Mouse (Mus musculus): ENCODE data around the gene Arpc4.

Arpc4 gene

DNA sequence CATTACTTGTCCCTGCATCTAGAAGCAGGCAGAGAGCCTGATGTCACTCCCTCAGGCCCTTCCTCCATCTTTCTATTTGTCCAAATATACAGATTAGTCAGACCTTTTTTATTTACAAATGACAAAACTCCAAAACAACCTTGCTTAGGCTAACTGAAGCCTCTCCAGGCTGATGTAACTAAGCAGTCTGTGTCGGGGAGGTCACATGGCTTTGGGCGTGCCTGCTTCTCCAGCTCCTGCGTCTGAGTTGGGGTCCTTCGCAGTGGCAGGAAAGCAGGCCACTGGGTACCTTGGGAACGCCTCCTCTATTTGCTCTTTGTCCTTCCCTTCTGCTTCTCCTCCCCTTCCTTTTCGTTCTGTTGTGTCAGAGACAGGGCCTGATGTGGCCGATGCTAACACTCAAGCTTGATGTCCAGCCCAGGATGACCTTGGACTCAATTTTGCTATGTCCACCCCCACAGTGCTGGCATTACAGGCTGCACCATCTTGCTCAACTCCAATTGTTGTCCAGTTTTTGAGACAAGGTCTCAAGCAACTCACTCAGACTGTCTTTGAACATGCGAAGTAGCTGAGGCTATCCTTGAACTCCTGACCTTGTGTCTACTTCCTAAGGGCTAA, 13.3 kb upstream of the Arpc4 start:
- DNase-seq (ENCODE audit: low spot score) = no peak

GRCm38 (mm10) chr6:113366639-113367038, 11.3 kb upstream of the Arpc4 start:
- DNase-seq (ENCODE audit: low spot score) = no peak

GRCm38 (mm10) chr6:113367574-113367973, 10.3 kb upstream of the Arpc4 start:
- DNase-seq (ENCODE audit: low spot score) = no peak

GRCm38 (mm10) chr6:113368124-113368523, 9.8 kb upstream of the Arpc4 start:
- no peak for DNase-seq (ENCODE audit: low spot score)

GRCm38 (mm10) chr6:113368577-113368976, 9.3 kb upstream of the Arpc4 start:
- no peak for DNase-seq (ENCODE audit: low spot score)

- DNase-seq (ENCODE audit: low spot score) = no peak
These were observed 7.6 kb upstream of the Arpc4 start for GRCm38 (mm10) chr6:113370194-113370929.

- DNase-seq (ENCODE audit: low spot score) = no peak
These were observed 4.4 kb upstream of the Arpc4 start for GRCm38 (mm10) chr6:113373491-113373890.

- DNase-seq (ENCODE audit: low spot score) = no peak
These were observed 781 bp upstream of the Arpc4 start for GRCm38 (mm10) chr6:113377172-113377495.

DNA sequence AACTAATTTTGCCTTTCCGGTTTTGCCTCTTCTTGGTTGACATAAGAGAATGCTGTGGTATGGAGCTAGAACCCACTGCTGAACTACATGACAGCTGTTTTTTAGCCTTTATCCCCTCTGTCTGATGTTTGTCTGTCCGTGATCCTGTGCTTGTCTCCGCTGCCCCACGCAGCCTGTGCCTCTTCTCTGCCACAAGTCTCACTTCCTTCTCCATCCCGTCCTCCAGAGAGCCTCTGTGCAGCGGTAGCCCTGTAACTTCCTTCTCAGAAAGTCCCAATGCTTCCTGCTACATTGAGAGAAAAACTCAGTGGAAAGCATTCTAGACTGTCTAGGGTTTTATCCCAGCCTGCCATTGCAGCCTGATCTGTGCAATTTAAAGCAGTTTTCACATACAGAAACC, 1.3 kb downstream of the Arpc4 start:
- DNase-seq (ENCODE audit: low spot score) = no peak

DNA sequence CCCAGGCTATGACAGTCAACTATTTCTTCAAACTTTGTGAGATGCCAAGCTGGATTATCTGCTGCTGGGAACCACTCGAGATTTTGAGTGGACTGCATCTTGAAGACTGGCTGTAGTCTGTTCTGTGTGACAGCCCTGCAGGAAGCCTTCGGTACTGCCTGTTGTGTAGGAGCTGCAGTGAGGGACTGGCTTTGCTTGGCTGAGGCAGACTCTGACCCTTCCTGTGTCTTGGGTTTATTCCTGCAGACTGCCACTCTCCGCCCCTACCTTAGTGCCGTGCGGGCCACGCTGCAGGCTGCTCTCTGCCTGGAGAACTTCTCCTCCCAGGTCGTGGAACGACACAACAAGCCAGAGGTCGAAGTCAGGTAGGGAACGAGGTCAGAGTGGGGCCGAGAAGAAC, 2.6 kb downstream of the Arpc4 start:
- no peak for DNase-seq (ENCODE audit: low spot score)

GRCm38 (mm10) chr6:113384351-113384927, 6.5 kb downstream of the Arpc4 start:
- no peak for DNase-seq (ENCODE audit: low spot score)

DNA sequence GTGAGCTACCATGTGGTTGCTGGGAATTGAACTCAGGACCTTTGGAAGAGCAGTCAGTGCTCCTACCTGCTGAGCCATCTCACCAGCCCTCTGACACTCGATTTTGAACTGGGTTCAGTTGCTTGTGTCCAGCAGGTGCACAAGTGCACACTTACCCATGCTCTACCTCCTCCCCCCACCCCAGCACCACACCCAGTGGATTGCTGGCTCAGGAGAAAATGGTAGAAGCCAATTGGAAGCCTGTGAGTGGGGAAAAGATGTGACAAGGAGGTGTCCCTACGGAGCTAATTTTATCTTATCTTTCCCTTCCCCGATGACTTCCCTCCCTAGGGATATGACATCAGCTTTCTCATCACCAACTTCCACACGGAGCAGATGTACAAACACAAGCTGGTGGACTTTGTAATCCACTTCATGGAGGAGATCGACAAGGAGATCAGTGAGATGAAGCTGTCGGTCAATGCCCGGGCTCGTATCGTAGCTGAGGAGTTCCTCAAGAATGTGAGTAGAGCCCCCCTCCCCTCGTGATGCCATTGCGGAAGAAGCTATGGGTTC, 7.3 kb downstream of the Arpc4 start:
- no peak for DNase-seq (ENCODE audit: low spot score)

DNA sequence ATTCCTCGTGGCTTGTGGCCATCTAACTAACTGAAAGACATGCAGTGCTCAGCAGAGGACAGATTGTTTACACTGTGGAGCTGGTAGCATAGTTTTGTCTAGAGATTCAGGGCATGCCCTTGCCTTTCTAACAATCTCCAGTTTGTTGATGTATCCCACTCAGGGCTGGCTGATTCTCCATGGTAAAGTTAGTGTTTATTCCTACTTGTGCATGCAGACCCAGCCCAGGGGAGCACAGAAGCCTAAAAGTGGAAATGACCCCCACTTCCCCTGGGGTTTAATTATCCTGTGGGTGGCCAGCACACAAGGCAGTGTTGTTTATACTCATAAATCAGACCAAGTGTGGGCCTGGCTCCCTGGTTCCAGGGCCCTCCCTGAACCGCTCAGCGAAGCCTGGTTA, 8.1 kb downstream of the Arpc4 start:
- no peak for DNase-seq (ENCODE audit: low spot score)

- no peak for DNase-seq (ENCODE audit: low spot score)
These were observed 11.0 kb downstream of the Arpc4 start, which contains the start of gene Ttll3 for GRCm38 (mm10) chr6:113388960-113389359. Gene Ttll3, plus strand, starts transcription at chr6:113389260.

GRCm38 (mm10) chr6:113390715-113391114, 12.8 kb downstream of the Arpc4 start:
- DNase-seq (ENCODE audit: low spot score) = no peak

DNA sequence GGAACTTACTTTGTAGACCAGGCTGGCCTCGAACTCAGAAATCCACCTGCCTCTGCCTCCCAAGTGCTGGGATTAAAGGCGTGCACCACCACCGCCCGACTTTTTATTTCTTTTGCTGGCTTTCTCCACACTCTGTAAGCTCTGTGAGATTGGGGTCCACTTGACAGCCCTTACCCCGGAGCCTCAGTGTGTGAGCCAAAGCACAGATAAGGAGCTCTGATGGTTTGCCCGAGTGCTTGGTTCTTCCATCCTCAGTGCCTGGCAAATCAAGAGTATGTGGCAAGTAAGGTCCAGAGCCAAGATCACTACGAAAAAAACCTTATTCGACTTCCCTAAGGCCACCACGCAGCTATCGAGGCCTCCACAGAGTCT, 14.1 kb downstream of the Arpc4 start:
- DNase-seq (ENCODE audit: low spot score) = no peak

- peak; percentile 64 for DNase-seq (ENCODE audit: low spot score)
These were observed 14.6 kb downstream of the Arpc4 start for GRCm38 (mm10) chr6:113392387-113393071.

GRCm38 (mm10) chr6:113393951-113394350, 16.0 kb downstream of the Arpc4 start:
- no peak for DNase-seq (ENCODE audit: low spot score)

DNA sequence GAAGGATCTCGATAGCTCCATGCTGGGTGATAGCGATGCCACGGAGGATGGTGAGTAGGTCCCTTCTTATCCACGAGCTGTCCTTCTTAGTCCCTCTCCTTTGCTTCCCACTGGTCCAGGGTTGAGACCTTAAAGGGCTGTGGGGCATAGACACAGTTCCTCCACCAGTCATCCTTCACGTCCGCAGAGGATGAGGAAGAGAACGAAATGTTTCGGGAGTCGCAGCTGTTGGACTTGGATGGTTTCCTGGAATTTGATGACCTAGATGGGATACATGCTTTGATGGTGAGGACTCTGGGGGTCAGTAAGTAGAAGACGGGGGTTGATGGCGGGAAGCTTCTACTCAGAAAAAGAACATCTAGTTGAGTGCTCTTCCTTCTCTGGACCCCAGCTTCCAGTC, 16.9 kb downstream of the Arpc4 start:
- no peak for DNase-seq (ENCODE audit: low spot score)

DNA sequence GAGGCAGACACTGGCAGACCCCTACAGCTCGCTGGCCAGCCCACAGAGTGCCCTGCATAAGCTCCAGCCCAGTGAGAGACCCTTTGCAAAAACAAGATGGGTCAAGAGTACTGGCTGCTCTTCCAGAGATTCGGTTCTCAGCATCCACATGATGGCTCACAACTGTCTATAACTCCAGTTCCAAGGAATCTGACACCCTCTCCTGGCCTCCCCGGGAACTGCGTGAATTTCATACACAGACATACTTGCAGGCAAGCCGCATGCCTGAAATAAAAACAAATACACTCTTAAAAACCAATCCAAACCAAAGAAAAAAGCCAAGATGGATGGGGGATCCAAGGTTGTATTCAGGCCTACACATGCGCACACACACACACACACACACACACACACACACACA, 17.6 kb downstream of the Arpc4 start:
- no peak for DNase-seq (ENCODE audit: low spot score)

DNA sequence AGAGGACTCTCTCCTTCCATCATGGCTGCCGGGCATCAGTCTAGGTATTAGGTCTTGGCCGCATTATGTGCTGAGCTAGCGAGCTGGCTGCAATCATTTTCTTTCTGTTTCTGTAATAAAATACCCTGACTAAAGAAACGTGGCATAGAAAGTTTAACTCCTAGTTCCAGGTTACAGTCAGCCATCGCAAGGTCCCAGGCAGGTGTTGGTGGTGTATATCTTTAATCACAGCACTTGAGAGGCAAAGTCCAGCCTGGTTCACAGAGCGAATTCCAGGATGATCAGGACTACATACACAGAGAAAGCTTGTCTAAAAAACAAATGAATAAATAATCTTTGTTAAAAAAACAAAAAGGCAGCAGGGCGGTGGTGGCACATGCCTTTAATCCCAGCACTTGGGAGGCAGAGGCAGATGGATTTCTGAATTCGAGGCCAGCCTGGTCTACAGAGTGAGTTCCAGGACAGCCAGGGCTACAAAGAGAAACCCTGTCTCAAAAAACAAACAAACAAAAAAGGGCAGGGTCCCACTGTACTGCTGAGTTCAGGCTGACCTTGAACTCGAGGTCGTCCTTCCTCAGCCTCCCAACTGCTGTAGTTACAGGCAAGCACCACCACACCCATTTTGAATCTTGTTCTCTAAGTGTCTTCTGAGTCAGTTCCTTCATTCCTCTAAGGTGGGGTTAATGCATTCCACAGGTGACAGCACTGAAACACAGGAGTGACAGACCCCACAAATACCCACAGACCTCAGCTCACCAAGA, 18.5 kb downstream of the Arpc4 start:
- no peak for DNase-seq (ENCODE audit: low spot score)

- no peak for DNase-seq (ENCODE audit: low spot score)
These were observed 24.2 kb downstream of the Arpc4 start for GRCm38 (mm10) chr6:113402094-113402493.
